Mouse (Mus musculus) CH12.LX (cell line): ENCODE measurements around the gene Itgb1bp1. TPM values are rescaled to one million over a fixed set of nuclear protein-coding genes. Genes with fewer than 3 reads are reported as not detected.

ENCODE experiments used
- DNase-seq: peaks from one replicate; pipeline ENCODE4 v3.0.0-alpha.2; 2013; ENCODE audit errors: extremely low read depth
- H3K27ac ChIP-seq: 2 replicates; pipeline ENCODE4 v1.5.1; 2012; ENCODE audit warnings: low read depth, mild to moderate bottlenecking, control low read depth, moderate library complexity; ENCODE audit not compliant: insufficient read depth
- H3K27me3 ChIP-seq: replicated peaks from 2 replicates; pipeline ENCODE3; 2012; ENCODE audit warnings: inconsistent platforms
- H3K36me3 ChIP-seq, 2 experiments: replicated peaks in 1 of 2; 2 replicates each; pipeline versions ENCODE3 to v1.6.1; 2012; ENCODE audit warnings: inconsistent platforms in 1 of 2, low read length in 1 of 2, mild to moderate bottlenecking in 1 of 2, mixed read lengths in 1 of 2, moderate library complexity in 1 of 2; ENCODE audit not compliant: control insufficient read depth in 1 of 2, insufficient read depth in 1 of 2
- H3K4me1 ChIP-seq, 2 experiments: 2 replicates each; pipeline ENCODE4 v1.6.1; 2012; ENCODE audit warnings: inconsistent platforms in 1 of 2, moderate library complexity in 1 of 2; ENCODE audit not compliant: insufficient read depth in 2 of 2, control insufficient read depth in 1 of 2
- H3K4me2 ChIP-seq: 2 replicates; pipeline ENCODE4 v1.6.1; 2012; ENCODE audit warnings: low read depth, mild to moderate bottlenecking, control low read depth; ENCODE audit not compliant: poor library complexity, insufficient read depth, severe bottlenecking
- H3K4me3 ChIP-seq, 3 experiments: fragments of 150-350 bp in 1 of 3; sonication (generic) in 1 of 3; replicated peaks in 1 of 3; 2 replicates each; pipeline versions ENCODE3 to v1.5.1; 2011 to 2012; ENCODE audit warnings: low read depth in 2 of 3, low read length in 2 of 3, mild to moderate bottlenecking in 2 of 3, moderate library complexity in 2 of 3, control low read depth in 1 of 3, improper control_type of control experiment in 1 of 3, inconsistent platforms in 1 of 3, mixed read lengths in 1 of 3; ENCODE audit not compliant: poor library complexity in 1 of 3
- H3K79me2 ChIP-seq: replicated peaks from 2 replicates; pipeline ENCODE4 v1.6.1; 2012; ENCODE audit warnings: mild to moderate bottlenecking, moderate library complexity; ENCODE audit not compliant: control insufficient read depth, poor library complexity, insufficient read depth, severe bottlenecking; ENCODE audit errors: extremely low read depth
- H3K9ac ChIP-seq: 2 replicates; pipeline ENCODE4 v1.6.1; 2012; ENCODE audit warnings: low read depth, mild to moderate bottlenecking, control low read depth, moderate library complexity; ENCODE audit not compliant: insufficient read depth
- H3K9me3 ChIP-seq: replicated peaks from 2 replicates; pipeline ENCODE3; 2012; ENCODE audit warnings: low read length, inconsistent platforms, mixed read lengths
- CTCF ChIP-seq, 2 experiments: IDR thresholded peaks in 1 of 2; conservative IDR thresholded peaks in 1 of 2; 2 replicates each; pipeline ENCODE4 v1.5.1; 2011 to 2012; ENCODE audit warnings: low read depth in 2 of 2, low read length in 2 of 2, improper control_type of control experiment in 1 of 2, inconsistent platforms in 1 of 2, mild to moderate bottlenecking in 1 of 2, moderate library complexity in 1 of 2
- E2F4 ChIP-seq: IDR thresholded peaks from 2 replicates; pipeline ENCODE4 v1.6.1; 2011; ENCODE audit warnings: low read depth, low read length, improper control_type of control experiment; ENCODE audit not compliant: insufficient replicate concordance
- ELF1 ChIP-seq: IDR thresholded peaks from 2 replicates; pipeline ENCODE4 v1.6.1; 2014; ENCODE audit warnings: low read depth, mild to moderate bottlenecking, inconsistent platforms, low read length, improper control_type of control experiment
- ETS1 ChIP-seq: conservative IDR thresholded peaks from 2 replicates; pipeline ENCODE4 v1.6.1; 2012; ENCODE audit warnings: low read depth, mild to moderate bottlenecking, inconsistent platforms, low read length, improper control_type of control experiment, moderate library complexity
- HCFC1 ChIP-seq: IDR thresholded peaks from 2 replicates; pipeline ENCODE4 v1.6.1; 2012; ENCODE audit warnings: low read depth, mild to moderate bottlenecking, inconsistent platforms, low read length, improper control_type of control experiment
- IRF4 ChIP-seq: IDR thresholded peaks from 2 replicates; pipeline ENCODE4 v1.6.1; 2014; ENCODE audit warnings: low read depth, mild to moderate bottlenecking, inconsistent platforms, low read length, improper control_type of control experiment
- JUN ChIP-seq: IDR thresholded peaks from 2 replicates; pipeline ENCODE4 v1.6.1; 2011; ENCODE audit warnings: low read depth, mild to moderate bottlenecking, low read length, improper control_type of control experiment, moderate library complexity; ENCODE audit not compliant: insufficient read depth
- MAFK ChIP-seq: IDR thresholded peaks from 2 replicates; pipeline ENCODE4 v1.6.1; 2011; ENCODE audit warnings: low read length, improper control_type of control experiment; ENCODE audit not compliant: insufficient replicate concordance
- NELFE ChIP-seq: IDR thresholded peaks from 2 replicates; pipeline ENCODE4 v1.6.1; 2011; ENCODE audit warnings: low read depth, low read length, improper control_type of control experiment
- NRF1 ChIP-seq: IDR thresholded peaks from 2 replicates; pipeline ENCODE4 v1.6.1; 2014; ENCODE audit warnings: low read depth, mild to moderate bottlenecking, inconsistent platforms, low read length, improper control_type of control experiment, moderate library complexity
- PAX5 ChIP-seq: IDR thresholded peaks from 2 replicates; pipeline ENCODE4 v1.6.1; 2012; ENCODE audit warnings: low read length, inconsistent platforms, mixed read lengths
- POLR2A ChIP-seq: IDR thresholded peaks from 2 replicates; pipeline ENCODE4 v1.6.1; 2011; ENCODE audit warnings: low read depth, mild to moderate bottlenecking, improper control_type of control experiment, low read length
- RCOR1 ChIP-seq: conservative IDR thresholded peaks from 2 replicates; pipeline ENCODE4 v1.6.1; 2012; ENCODE audit warnings: low read depth, mild to moderate bottlenecking, inconsistent platforms, low read length, improper control_type of control experiment
- TCF12 ChIP-seq: IDR thresholded peaks from 2 replicates; pipeline ENCODE4 v1.6.1; 2014; ENCODE audit warnings: low read depth, mild to moderate bottlenecking, inconsistent platforms, low read length, improper control_type of control experiment
- UBTF ChIP-seq: IDR thresholded peaks from 2 replicates; pipeline ENCODE4 v1.6.1; 2012; ENCODE audit warnings: low read depth, mild to moderate bottlenecking, inconsistent platforms, low read length, improper control_type of control experiment, moderate library complexity
- USF1 ChIP-seq: IDR thresholded peaks from 2 replicates; pipeline ENCODE4 v1.6.1; 2014; ENCODE audit warnings: low read depth, mild to moderate bottlenecking, inconsistent platforms, low read length, improper control_type of control experiment
- USF2 ChIP-seq: conservative IDR thresholded peaks from 2 replicates; pipeline ENCODE4 v1.6.1; 2011; ENCODE audit warnings: low read depth, low read length, improper control_type of control experiment
- ZC3H11A ChIP-seq: IDR thresholded peaks from 2 replicates; pipeline ENCODE4 v1.6.1; 2012; ENCODE audit warnings: low read depth, mild to moderate bottlenecking, inconsistent platforms, low read length, improper control_type of control experiment
- ZKSCAN1 ChIP-seq: IDR thresholded peaks from 2 replicates; pipeline ENCODE4 v1.6.1; 2012; ENCODE audit warnings: low read depth, inconsistent platforms, low read length, improper control_type of control experiment, borderline replicate concordance
- dilution Hi-C: fragments of 300-500 bp; cut with MboI; formaldehyde crosslinking; loops from 2 replicates; pipeline ENCODE4 v1.14.3; 2020; ENCODE audit warnings: low sequenced_read_pairs; ENCODE audit not compliant: extremely low pct_unique_long_range_greater_than_20kb, extremely low pct_ligation_motif_present
- in situ Hi-C: fragments of 300-500 bp; cut with MboI; formaldehyde crosslinking; loops from 3 replicates; pipeline ENCODE4 v1.14.3; 2019; ENCODE audit warnings: low sequenced_read_pairs, low pct_ligation_motif_present, low pct_unique_long_range_greater_than_20kb, mixed read lengths
- polyA plus RNA-seq: library from polyadenylated mRNA; unstranded; fragments of >175 nt; gene quantifications from 2 replicates; pipeline ENCODE4 v1.2.1, GENCODE M21; 2012; ENCODE audit warnings: low read depth; ENCODE audit not compliant: insufficient read length
- total RNA-seq, 2 experiments: library from RNA; depleted of rRNA; stranded (reverse); fragments of 300-350 nt in 1 of 2; fragments of >200 nt in 1 of 2; gene quantifications; 2 replicates each; pipeline ENCODE4 v1.2.3; 2012 to 2014

The Itgb1bp1 gene
- total and polyA plus RNA-seq, 3 experiments, result 37.7 to 77.5 (median 57.9) TPM

GRCm38 (mm10) chr12:21214551-21215165, 71.4 kb downstream of the Itgb1bp1 start:
- H3K4me2 ChIP-seq, result no peak overlapping the region
- no peak overlapping the region for H3K4me3 ChIP-seq
- in situ Hi-C loops, result no loop called here
- DNase-seq, result no peak
- H3K9ac ChIP-seq, result no peak overlapping the region
- H3K27me3 ChIP-seq, result no peaks in the 10 kb centered on the region
- no peak overlapping the region for H3K27ac ChIP-seq
- no peaks in the 10 kb centered on the region for H3K9me3 ChIP-seq
- TF ChIP-seq ZC3H11A (no peak), ETS1 (no peak), JUN (no peak)
- dilution Hi-C loops, result no loop called here
- no peaks in the 10 kb centered on the region for H3K79me2 ChIP-seq
- H3K4me1 ChIP-seq, result peaks cover 0 to 5% of the 10 kb centered on the region in 2 experiments; a peak in 2 of 4 replicates
- H3K36me3 ChIP-seq, result no peaks in the 10 kb centered on the region

- Histone ChIP-seq H3K79me2 (no peaks in the 10 kb centered on the region), H3K9ac (no peak overlapping the region), H3K4me2 (no peak overlapping the region), H3K27me3 (no peaks in the 10 kb centered on the region), H3K9me3 (no peaks in the 10 kb centered on the region), H3K27ac (no peak overlapping the region), H3K4me3 (no peak overlapping the region), H3K36me3 (no peaks in the 10 kb centered on the region), H3K4me1 (peaks cover 0 to 22% of the 10 kb centered on the region in 2 experiments; a peak in 3 of 4 replicates)
- in situ Hi-C loops (no loop called here), dilution Hi-C loops (no loop called here)
- no peak for DNase-seq
- TF ChIP-seq ETS1 (no peak), USF2 (no peak), ELF1 (no peak), PAX5 (no peak), NRF1 (no peak), UBTF (no peak), MAFK (no peak), HCFC1 (no peak), ZKSCAN1 (no peak), RCOR1 (no peak), NELFE (no peak), TCF12 (no peak), E2F4 (no peak), IRF4 (no peak), CTCF (conservative IDR thresholded peaks at IDR 0.05 in 1 of 2, IDR thresholded peaks at IDR 0.05 in 1 of 2; ENCODE audit: low read depth in 2 of 2, low read length in 2 of 2) (no peak), POLR2A (no peak), USF1 (no peak)
Observed at GRCm38 (mm10) chr12:21212876-21213275, 73.2 kb downstream of the Itgb1bp1 start.
